ENCODE assay signal across 8 mouse cellular contexts in genomic region chr7:75639541-75639940, GRCm38 (mm10).
DNase-seq lines count a peak whose midpoint lies in the region; ATAC-seq lines count a peak whose summit lies in the region.

No protein-coding gene starts in this region.

- no peaks in the 10 kb centered on the region for H3K27me3 ChIP-seq in embryonic facial prominence, embryonic 10.5 days (replicated peaks; ENCODE audit: low read depth, poor library complexity, severe bottlenecking)

- no peaks in the 10 kb centered on the region for H3K36me3 ChIP-seq in embryonic facial prominence, embryonic 10.5 days (replicated peaks)

- DNase-seq in cerebellum, adult 11 months, result peak; percentile 12
- peak; percentile 64 for DNase-seq in adrenal gland, adult 8-10 months
- DNase-seq in embryonic facial prominence, embryonic 10.5 days (ENCODE audit: low spot score), result peak; percentile 74
- peak; percentile 88 to 91 for DNase-seq in heart, postnatal 10 days
- peak; percentile 79 to 83 for DNase-seq in layer of hippocampus, postnatal 10 days (ENCODE audit: low spot score in 2 of 2)
- DNase-seq in lung, postnatal 10 days, result peak; percentile 88
- DNase-seq in right cerebral cortex, postnatal 4 days, result peak; percentile 69

- H3K4me3 ChIP-seq in embryonic facial prominence, embryonic 10.5 days, result no peak overlapping the region

- no peak for ATAC-seq in cerebellum, adult (ENCODE audit: insufficient number of reproducible peaks, low FRiP score, low TSS enrichment)

- H3K27ac ChIP-seq in embryonic facial prominence, embryonic 10.5 days (replicated peaks), result peak overlapping the region; percentile 68

- peaks cover 49% of the 10 kb centered on the region for H3K4me1 ChIP-seq in embryonic facial prominence, embryonic 10.5 days

- 27% methylated on average over 3 of the region's 3 CpGs for WGBS in embryonic facial prominence, embryonic 10.5 days

- H3K9me3 ChIP-seq in embryonic facial prominence, embryonic 10.5 days, result no peaks in the 10 kb centered on the region

- intact Hi-C loops in heart, postnatal 10 days (cut with DNase I), result no loop called here

Comparison
In these comparisons a context has a peak if more than half of its experiments do, and no peak if none do; other contexts are left out.
1. DNase-seq: peak in every context shown above with its lines; median percentile 90 in heart, postnatal 10 days; 88 in lung, postnatal 10 days; 81 in layer of hippocampus, postnatal 10 days; 74 in embryonic facial prominence, embryonic 10.5 days; 69 in right cerebral cortex, postnatal 4 days; 64 in adrenal gland, adult 8-10 months; 12 in cerebellum, adult 11 months.